Mouse (Mus musculus): Measurements from ENCODE around the gene Vdr.

The Vdr gene

GRCm38 (mm10) chr15:97910530-97910929 lies at the start of gene Vdr:
Gene Vdr (minus strand): TSS chr15:97910630.
- DNase-seq (ENCODE audit: low read depth, low spot score), result no peak

DNA sequence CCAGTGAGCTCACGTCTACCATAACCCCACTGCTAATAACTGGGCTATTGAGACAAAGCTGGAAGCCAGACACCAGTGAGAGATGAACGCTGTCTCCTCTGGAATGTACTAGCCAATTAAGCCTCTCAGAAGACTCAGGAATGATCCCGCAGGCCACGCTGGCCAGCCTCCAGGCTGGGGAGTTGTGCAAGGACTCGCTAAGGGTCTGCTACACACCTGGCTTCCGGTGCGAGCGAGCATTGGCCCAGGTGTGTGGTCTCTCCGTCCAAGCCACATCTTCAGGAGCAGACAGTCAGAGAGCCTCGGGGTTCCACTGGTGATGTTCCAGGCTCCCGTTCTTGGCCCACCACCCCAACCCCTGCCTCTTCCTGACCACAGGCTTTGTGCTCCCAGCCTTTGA lies 46.0 kb upstream of the Vdr start:
- no peak for DNase-seq (ENCODE audit: low read depth, low spot score)

DNA sequence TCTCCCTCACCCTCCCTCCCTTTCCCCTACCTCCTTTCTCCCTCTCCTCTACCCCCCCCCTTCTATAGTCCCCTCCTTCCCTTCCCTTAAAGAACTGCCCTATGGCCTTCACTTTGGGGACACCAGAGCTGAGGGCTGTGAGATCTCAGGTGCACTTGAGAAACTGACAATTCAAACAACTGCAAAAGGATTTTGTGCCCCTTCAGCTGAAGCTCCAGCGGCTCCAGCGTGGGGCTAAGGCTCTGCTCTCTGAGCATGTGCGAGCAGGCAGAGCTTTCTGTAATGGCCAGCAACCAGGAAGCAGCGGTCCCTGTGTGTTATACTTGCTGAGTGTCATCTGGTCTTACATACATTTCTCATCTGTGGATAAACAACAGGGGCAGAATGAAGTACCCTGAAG lies 45.3 kb upstream of the Vdr start:
- DNase-seq (ENCODE audit: low read depth, low spot score), result no peak

GRCm38 (mm10) chr15:97955286-97955685 lies 44.9 kb upstream of the Vdr start:
- no peak for DNase-seq (ENCODE audit: low read depth, low spot score)

- no peak for DNase-seq (ENCODE audit: low read depth, low spot score)
Measured at GRCm38 (mm10) chr15:97954671-97955070, 44.2 kb upstream of the Vdr start.

- no peak for DNase-seq (ENCODE audit: low read depth, low spot score)
Measured at GRCm38 (mm10) chr15:97952889-97953189, 42.4 kb upstream of the Vdr start.

DNA sequence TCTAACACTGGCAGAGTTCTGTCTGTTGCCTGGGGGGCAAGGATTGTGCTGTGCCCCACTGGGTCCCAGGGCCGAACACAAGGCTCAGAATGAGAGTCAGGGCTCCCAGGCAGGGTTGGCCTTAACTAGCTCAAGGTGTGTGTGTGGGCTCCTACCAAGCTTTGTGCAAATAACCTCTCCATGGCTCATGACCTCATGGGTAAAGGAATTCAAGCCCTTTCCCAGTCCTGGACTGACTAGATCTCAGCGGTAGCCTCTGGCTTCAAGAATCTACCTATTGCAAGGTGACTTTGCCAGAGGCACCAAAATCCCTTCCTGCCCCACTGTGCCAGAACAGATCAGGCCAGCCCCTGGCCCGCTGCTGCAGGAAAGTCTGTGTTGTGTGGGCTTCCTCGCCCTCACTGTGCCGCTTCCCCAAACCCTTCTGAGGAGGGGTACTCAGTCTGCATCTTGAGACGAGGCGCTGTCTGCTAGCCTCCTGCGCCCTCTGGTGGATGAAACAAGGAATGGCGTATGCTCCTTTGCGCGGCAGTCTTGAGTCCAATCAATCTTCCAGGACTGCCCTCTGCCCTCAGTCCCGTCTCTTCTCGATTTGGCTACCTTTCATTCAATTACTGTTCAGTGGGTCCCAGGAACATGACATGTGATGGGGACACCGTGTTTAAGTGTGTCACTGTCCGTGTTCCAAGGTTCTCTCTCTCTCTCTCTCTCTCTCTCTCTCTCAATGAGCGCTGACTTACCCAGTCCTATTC lies 41.9 kb upstream of the Vdr start:
- peak; percentile 84 for DNase-seq (ENCODE audit: low read depth, low spot score)

DNA sequence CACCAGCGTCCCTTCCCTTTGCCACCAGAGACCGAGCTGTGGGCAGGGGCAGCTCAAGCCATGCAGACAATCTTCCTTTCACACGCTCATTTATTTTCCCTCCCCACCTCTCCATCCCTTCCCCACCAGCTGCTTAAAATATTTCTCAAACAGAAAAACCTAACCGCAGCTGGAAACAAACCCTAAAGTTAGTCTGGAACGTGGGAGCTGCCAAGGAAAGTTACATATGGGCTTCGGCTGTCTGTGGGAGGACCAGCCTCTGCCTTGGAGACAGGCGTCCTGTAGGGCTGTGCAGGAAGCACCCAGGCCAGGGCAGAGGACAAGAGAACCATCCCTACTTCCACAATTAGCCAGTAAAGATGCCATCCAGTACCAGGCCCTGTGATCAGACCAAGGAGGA lies 39.8 kb upstream of the Vdr start:
- no peak for DNase-seq (ENCODE audit: low read depth, low spot score)

DNA sequence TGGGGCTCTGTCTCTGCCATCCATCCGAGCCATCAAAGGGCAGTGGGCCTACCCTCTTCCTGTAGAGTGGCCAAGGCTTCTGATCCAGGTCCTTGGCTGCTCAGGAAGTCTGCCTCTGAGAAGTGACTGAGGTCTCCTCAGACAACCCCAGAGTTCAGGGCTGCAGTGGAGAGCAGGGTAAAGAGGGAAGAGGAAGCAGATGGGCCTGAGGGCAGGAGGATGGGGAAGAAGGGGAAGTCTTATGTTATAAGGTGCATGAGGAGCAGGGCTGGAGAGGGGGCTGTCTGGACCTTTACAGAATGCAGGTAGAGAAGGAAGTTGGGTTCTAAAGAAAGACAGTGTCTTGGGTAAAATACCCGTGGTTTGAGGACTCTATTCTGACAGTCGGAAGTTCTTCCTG lies 39.3 kb upstream of the Vdr start:
- DNase-seq (ENCODE audit: low read depth, low spot score), result no peak

GRCm38 (mm10) chr15:97948720-97949119 lies 38.3 kb upstream of the Vdr start:
- no peak for DNase-seq (ENCODE audit: low read depth, low spot score)

DNA sequence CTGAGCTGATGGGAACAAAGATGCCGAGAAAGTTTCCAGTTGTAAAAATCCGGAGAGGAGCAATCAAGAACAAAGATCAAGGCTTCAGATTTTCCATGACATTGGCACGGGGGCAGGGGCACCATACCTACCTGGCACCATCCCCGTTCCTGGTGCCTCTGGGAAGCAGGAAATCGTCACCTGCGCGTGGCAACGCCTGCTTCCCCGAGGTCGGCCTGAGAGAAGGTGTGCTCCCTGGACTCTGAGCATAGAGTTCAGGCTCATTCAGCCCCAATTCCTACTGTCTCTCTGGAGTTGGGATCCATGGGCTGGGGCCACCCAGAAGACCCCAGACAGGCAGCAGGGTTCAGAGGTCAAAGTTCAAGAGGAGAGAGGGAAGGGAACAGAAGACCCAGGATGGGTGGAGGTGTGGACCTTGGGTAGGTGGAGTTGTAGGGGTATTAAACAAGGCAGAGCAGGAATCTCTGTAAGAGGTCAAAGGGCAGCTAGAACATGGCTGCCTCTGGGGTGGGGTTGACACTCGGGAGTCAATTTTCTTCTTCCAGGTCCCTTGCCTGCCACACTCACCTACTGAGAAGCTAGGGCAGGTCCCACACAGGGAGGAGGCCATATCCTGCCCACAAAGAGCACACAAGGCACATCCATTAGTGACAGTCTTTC lies 35.4 kb upstream of the Vdr start:
- DNase-seq (ENCODE audit: low read depth, low spot score), result no peak

DNA sequence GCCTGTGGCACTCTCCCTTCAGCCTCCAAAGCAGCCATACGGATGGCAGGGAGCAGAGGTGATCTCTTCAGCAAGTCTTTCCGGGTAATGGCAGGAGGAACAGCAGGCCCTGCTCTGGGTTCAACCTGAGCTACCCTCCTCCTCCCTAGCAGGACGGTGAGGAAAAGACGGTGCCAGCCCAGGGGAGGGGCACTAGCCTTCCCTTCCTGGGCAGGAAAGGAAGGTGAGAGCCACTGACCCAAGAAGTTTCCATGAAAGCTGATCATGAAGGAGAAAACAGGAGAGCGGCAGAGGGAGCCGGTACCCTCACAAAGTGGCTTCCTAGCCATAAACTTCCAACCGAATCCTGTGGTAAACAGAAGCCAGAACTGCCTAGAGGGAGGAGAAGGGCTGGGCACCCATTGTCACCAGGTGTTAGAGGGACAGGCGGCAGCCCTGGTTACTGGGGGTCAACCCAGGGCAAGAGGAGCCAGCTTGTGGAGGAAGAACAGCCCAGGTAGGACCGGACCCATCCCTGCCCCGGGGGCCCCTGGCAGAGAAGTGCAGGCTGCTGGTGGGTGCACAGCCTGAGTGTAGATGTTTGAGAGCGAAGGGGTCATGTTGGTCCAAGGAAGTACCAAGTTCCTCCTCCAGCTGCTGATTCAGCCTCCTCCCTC lies 34.6 kb upstream of the Vdr start:
- no peak for DNase-seq (ENCODE audit: low read depth, low spot score)

DNA sequence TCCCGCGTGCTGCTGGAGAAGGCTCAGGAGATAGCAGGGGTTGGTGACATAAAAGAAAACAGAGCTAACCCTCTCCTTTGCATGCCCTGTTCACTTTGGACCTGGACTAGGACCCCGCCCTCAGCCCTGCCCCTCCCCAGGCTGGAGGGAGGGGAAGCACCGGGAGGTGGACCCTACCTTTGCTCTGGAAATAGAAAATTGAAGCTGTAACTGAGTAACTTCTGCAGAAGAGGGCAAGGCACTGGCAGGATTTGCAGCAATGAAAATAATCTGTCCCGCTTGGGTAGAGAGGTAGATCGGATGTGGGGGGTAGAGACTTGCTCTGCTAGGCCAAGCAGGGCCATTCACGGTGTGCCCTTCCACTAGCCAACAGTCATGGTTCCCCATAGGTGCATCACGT lies 32.9 kb upstream of the Vdr start:
- no peak for DNase-seq (ENCODE audit: low read depth, low spot score)

- DNase-seq (ENCODE audit: low read depth, low spot score), result no peak
Measured at GRCm38 (mm10) chr15:97942538-97942937, 32.1 kb upstream of the Vdr start.

GRCm38 (mm10) chr15:97941306-97941705 lies 30.9 kb upstream of the Vdr start:
- no peak for DNase-seq (ENCODE audit: low read depth, low spot score)

GRCm38 (mm10) chr15:97940088-97940487 lies 29.7 kb upstream of the Vdr start:
- DNase-seq (ENCODE audit: low read depth, low spot score), result no peak

- DNase-seq (ENCODE audit: low read depth, low spot score), result no peak
Measured at GRCm38 (mm10) chr15:97938580-97938979, 28.1 kb upstream of the Vdr start.

DNA sequence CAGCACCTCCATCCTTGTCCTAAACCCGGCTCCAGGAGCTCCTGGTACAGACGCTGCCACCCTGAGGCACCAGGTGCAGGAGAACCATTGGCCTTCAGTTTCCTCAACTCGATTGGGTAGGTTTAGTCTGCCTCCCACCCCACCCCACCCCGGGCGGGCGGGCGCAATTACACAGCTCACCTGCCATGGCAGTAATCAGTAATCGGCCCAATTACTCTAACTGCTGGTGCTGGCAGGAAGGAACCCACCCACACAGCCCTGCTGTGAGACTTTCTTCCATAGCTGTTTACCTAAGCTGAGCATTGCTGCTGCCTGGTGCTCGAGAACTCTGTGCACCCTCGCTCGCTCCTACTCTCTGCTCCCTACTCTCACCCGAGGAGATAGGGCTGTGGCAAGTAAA lies 22.0 kb upstream of the Vdr start:
- DNase-seq (ENCODE audit: low read depth, low spot score), result no peak

DNA sequence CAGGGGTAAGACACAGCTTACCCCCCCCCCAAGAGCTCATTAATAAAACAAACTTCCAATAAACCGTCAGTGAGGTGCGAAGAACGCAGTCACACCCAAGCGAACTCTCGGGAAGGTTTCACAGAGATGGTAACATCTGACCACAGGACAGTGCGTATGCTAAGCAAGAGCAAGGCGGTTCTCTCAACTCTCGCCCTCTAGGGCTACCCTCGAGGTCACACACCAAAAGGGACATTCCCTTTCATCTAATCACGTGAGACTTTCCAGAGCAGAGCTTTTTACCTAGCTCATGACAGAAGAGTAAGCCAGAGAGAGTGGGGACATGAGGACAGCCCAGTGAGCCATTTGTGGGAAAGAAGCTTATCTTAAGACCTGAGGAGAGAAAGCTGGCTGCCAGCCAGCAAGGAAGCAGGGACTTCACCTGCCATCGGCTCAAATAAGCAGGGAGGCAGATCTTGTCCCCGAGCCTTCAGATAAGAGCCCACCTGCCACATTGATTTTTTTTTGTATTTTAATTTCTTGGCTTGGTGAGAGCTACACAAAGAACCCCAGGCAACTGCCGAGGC lies 18.9 kb upstream of the Vdr start:
- DNase-seq (ENCODE audit: low read depth, low spot score), result no peak

- DNase-seq (ENCODE audit: low read depth, low spot score), result no peak
Measured at GRCm38 (mm10) chr15:97927821-97928220, 17.4 kb upstream of the Vdr start.

DNA sequence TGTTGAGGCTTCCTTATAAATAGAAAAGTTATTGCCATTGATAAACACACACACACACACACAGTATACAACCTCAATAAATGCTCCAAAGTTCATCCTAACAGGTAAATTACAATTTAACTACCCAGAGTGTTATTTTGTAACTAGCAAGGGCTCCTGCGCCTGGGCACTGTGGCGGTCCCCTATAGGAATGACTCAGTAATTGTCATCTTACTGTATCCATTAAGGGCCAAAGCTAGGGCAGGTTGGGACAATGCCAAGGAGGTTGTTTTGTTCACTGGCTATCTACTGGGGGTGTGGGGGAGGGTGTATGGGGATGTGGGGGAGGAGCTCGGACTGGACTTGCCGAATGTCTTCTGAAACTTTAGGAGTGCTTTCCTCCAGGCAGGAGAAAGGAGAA lies 16.6 kb upstream of the Vdr start:
- DNase-seq (ENCODE audit: low read depth, low spot score), result no peak

GRCm38 (mm10) chr15:97922421-97922820 lies 12.0 kb upstream of the Vdr start:
- no peak for DNase-seq (ENCODE audit: low read depth, low spot score)

- DNase-seq (ENCODE audit: low read depth, low spot score), result no peak
Measured at GRCm38 (mm10) chr15:97921796-97922195, 11.4 kb upstream of the Vdr start.
